Mouse (Mus musculus) forebrain, embryonic 12.5 days (tissue): ENCODE data around the gene Gramd1b. TPM values are rescaled to one million over a fixed set of nuclear protein-coding genes. Genes with fewer than 3 reads are reported as not detected.
"Not testable (repeated sequence)": the region's sequence is repeated elsewhere in the genome, so short reads cannot be mapped to it uniquely, and the experiment has no call there.

Experiments
- ATAC-seq: fragments of 200-750 bp; cut with Nextera tagmentation; 2 replicates; pipeline ENCODE4 v1.8.0; 2017; ENCODE audit warnings: moderate TSS enrichment; ENCODE audit not compliant: low FRiP score
- H3K27ac ChIP-seq: fragments of 300-500 bp; sonication (generic); 2 replicates; pipeline ENCODE4 v1.5.1; 2016; ENCODE audit warnings: mild to moderate bottlenecking
- H3K27me3 ChIP-seq: fragments of 300-500 bp; sonication (generic); 2 replicates; pipeline ENCODE4 v1.6.1; 2016; ENCODE audit warnings: mild to moderate bottlenecking
- H3K36me3 ChIP-seq: fragments of 300-500 bp; sonication (generic); replicated peaks from 2 replicates; pipeline ENCODE4 v1.6.1; 2016; ENCODE audit warnings: mild to moderate bottlenecking
- H3K4me1 ChIP-seq: fragments of 300-500 bp; sonication (generic); 2 replicates; pipeline ENCODE4 v1.6.1; 2016
- H3K4me2 ChIP-seq: fragments of 300-500 bp; sonication (generic); 2 replicates; pipeline ENCODE4 v1.6.1; 2016; ENCODE audit warnings: mild to moderate bottlenecking, moderate library complexity
- H3K4me3 ChIP-seq: fragments of 300-500 bp; sonication (generic); replicated peaks from 2 replicates; pipeline ENCODE4 v1.5.1; 2016; ENCODE audit warnings: mild to moderate bottlenecking
- H3K9ac ChIP-seq: fragments of 300-500 bp; sonication (generic); 2 replicates; pipeline ENCODE4 v1.6.1; 2016; ENCODE audit warnings: mild to moderate bottlenecking
- H3K9me3 ChIP-seq: fragments of 300-500 bp; sonication (generic); 2 replicates; pipeline ENCODE4 v1.6.1; 2016
- WGBS: fragments of 180-500 bp; shearing (Covaris S2); methylation state at CpG from one replicate; pipeline ENCODE4 v1.1.7; 2016; 5-methylcytosine and 5-hydroxymethylcytosine counted together
- polyA plus RNA-seq: library from polyadenylated mRNA; unstranded; fragments of >200 nt; fragmentation: Nextera tagmentation; extraction: Ambion mirVana; gene quantifications from 2 replicates; pipeline ENCODE4 v1.2.1, GENCODE M21; 2016

Gramd1b gene
- polyA plus RNA-seq, 1 experiment from 2014 or later = 4.6 TPM

DNA sequence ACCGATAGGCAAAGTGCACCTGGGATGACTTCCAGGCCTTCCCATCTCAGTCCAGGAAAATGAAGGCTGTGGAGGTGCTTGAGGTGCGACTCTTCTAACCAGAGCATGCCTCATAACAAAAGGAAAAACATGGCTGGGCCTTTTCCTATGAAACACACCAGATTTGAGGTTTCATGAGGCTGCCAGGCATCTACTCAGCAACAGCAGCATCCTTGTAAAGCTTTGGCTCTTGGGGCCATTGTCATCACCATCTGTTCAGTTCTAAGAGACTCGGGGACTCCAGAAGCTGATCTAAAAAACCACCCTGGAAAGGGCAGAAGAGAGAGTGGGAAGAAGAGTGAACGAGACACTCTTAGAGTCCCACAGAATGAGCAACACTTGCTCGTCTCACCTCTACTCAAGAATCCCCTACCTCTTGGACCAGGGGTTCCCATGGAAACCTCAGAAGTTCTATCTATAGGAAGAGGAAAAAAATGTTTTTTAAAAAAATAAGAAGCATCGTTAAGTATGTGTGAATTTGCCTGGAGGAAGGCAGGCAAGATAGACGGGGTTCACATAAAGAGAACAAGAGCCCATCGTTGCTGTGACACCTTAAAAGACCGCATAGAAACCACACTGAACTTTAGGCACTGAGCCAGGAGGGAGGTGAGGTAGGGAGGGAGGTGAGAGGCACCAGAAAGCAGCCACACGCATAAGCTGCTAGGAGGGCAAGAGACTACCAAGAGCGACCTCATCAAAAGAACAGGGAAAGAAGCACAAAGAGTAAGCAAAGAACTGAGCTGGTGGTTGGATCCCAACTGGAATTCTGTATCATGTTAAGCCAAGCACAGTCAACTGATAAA is 25.5 kb downstream of the Gramd1b start:
- H3K9me3 ChIP-seq = no peaks in the 10 kb centered on the region
- H3K4me1 ChIP-seq = no peaks in the 10 kb centered on the region
- H3K36me3 ChIP-seq = no peaks in the 10 kb centered on the region
- WGBS = 66% methylated on average over 11 of the region's 11 CpGs
- no peak for ATAC-seq
- H3K27ac ChIP-seq = no peak overlapping the region
- no peaks in the 10 kb centered on the region for H3K27me3 ChIP-seq
- H3K4me3 ChIP-seq = no peak overlapping the region
- no peak overlapping the region for H3K9ac ChIP-seq
- no peak overlapping the region for H3K4me2 ChIP-seq

DNA sequence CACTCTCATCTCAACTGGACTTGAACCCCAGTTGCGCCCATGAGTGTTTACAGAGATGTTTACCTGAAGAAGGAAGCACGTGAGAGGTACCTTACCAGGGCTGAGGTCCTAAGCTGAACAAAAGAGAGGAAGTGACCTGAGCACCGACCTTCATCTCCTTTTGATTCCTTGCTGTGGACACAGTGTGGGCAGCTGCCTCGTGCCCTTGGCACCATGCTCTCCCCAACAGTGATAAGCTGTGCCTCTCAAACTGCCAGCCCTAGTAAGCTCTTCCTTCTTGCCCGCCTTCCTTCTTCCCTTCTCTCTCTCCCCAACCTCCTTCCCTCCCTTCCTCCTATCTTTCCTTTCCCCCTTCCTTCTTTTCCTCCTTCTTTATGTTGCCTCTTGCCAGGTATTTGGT is 26.3 kb downstream of the Gramd1b start:
- WGBS = 88% methylated on average over 5 of the region's 5 CpGs
- ATAC-seq = no peak

DNA sequence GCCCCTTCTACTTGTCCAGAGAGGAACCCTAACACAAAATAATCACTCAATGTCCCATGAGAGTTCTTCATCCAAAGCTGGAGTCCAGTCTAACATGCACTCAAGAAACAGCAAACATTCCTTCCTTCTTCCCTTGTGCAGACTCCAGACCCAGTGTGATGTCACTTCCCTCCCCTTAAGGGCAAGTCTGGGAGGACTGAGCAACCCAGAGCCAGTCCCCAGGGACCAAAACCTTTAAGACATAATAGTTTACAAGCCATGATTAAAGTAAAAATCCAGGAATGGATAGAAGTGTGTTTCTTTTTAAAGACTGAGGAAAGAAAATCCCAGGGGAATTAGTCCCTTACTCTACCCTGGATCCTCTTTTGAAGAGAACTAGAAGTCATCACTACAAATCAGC is 30.5 kb downstream of the Gramd1b start:
- ATAC-seq = no peak
- Histone ChIP-seq H3K27ac (no peak overlapping the region), H3K9ac (no peak overlapping the region), H3K4me2 (no peak overlapping the region), H3K9me3 (no peaks in the 10 kb centered on the region), H3K4me3 (no peak overlapping the region), H3K4me1 (no peaks in the 10 kb centered on the region), H3K27me3 (no peaks in the 10 kb centered on the region), H3K36me3 (no peaks in the 10 kb centered on the region)

More for the DNA sequence above, 26.3 kb downstream of the Gramd1b start:
- Histone ChIP-seq H3K9me3 (no peaks in the 10 kb centered on the region), H3K27ac (no peak overlapping the region), H3K27me3 (no peaks in the 10 kb centered on the region), H3K36me3 (no peaks in the 10 kb centered on the region), H3K9ac (no peak overlapping the region), H3K4me3 (no peak overlapping the region), H3K4me2 (no peak overlapping the region), H3K4me1 (no peaks in the 10 kb centered on the region)

DNA sequence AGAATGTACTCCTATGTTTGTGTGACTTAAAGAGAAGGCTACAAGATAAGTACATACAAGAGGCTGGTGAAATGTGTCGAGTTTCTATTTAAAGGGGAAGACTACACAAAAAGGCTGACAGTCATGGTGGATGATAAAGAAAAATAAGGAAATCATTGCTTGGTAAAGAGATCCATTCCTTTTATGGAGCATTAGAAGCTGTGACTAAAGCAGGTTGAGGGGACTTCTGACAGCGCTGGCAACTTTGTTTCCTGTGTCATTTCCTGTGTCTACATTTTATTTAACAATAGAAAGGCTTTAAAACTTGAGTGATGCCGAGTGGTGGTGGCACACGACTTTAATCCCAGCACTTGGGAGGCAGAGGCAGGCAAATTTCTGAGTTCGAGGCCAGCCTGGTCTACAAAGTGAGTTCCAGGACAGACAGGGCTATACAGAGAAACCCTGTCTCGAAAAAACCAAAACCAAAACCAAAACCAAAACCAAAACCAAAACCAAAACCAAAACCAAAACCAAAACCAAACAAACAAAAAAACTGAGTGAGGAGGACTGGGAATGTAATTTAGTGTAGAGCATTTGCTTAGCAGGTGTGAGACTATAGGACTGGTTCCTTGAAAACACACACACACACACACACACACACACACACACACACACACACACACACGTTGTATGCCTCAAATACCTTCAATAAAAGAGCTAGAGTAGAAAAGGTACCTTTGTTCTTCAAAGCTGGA is 48.7 kb downstream of the Gramd1b start:
- not testable (repeated sequence) for H3K27me3 ChIP-seq, H3K9me3 ChIP-seq, H3K4me1 ChIP-seq, H3K27ac ChIP-seq, H3K36me3 ChIP-seq, H3K4me3 ChIP-seq, H3K4me2 ChIP-seq, H3K9ac ChIP-seq, ATAC-seq
- WGBS = 76% methylated on average over 7 of the region's 7 CpGs

DNA sequence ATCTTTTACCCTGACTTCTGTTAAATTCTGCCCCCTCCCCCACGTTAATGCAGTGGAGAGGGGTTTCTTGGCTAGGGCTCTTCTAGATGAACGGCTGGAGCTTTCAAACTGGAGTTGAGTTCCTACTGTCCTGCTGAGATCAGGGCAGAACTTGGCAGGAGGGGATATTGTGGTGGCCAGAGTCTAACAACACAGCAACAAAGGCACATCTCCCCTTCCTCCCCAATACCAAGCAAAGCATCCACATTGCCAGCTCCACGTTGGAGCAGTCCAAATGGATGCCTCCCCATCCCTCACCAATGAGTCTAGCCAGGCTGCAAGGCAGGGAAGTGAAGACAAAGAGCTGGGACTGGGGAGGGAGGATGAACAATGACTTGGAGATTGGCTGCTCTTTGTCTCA is 49.9 kb downstream of the Gramd1b start:
- Histone ChIP-seq H3K36me3 (no peaks in the 10 kb centered on the region), H3K27ac (no peak overlapping the region), H3K4me3 (no peak overlapping the region), H3K9ac (no peak overlapping the region), H3K27me3 (no peaks in the 10 kb centered on the region), H3K4me2 (no peak overlapping the region), H3K9me3 (no peaks in the 10 kb centered on the region), H3K4me1 (no peaks in the 10 kb centered on the region)
- WGBS = 80% methylated on average over 3 of the region's 3 CpGs
- no peak for ATAC-seq

DNA sequence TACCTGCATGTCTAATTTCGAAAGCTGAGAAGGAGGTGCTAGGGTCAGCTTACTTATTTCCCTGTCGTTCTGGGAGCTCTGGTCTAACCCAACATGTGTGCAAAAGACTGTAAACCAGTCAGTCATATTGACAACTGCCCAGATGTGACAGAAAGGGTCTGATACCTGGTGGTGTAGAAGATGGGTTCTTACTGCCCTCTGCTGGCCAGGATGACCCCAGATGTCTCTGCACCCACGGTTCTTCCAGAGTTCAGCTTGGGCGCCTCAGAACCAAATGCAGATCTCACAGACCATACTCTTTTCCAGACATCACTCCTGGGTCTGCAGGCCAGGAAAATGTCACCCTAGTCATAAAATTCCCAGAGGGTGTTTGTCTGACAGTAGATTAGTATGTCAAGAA is 51.9 kb downstream of the Gramd1b start:
- no peak overlapping the region for H3K27ac ChIP-seq
- no peaks in the 10 kb centered on the region for H3K27me3 ChIP-seq
- no peaks in the 10 kb centered on the region for H3K36me3 ChIP-seq
- no peak for ATAC-seq
- no peak overlapping the region for H3K9ac ChIP-seq
- H3K4me1 ChIP-seq = no peaks in the 10 kb centered on the region
- 52% methylated on average over 4 of the region's 4 CpGs for WGBS
- H3K4me2 ChIP-seq = no peak overlapping the region
- H3K9me3 ChIP-seq = no peaks in the 10 kb centered on the region
- H3K4me3 ChIP-seq = no peak overlapping the region

GRCm38 (mm10) chr9:40478146-40478900 is 52.9 kb downstream of the Gramd1b start:
- WGBS = 84% methylated on average over 9 of the region's 9 CpGs
- Histone ChIP-seq H3K4me2 (no peak overlapping the region), H3K9me3 (no peaks in the 10 kb centered on the region), H3K4me3 (no peak overlapping the region), H3K27me3 (no peaks in the 10 kb centered on the region), H3K36me3 (no peaks in the 10 kb centered on the region), H3K4me1 (no peaks in the 10 kb centered on the region), H3K27ac (no peak overlapping the region), H3K9ac (no peak overlapping the region)
- no peak for ATAC-seq

- Histone ChIP-seq H3K9me3 (no peaks in the 10 kb centered on the region), H3K4me3 (no peak overlapping the region), H3K4me1 (no peaks in the 10 kb centered on the region), H3K4me2 (no peak overlapping the region), H3K27ac (no peak overlapping the region), H3K9ac (no peak overlapping the region), H3K27me3 (no peaks in the 10 kb centered on the region), H3K36me3 (no peaks in the 10 kb centered on the region)
- 91% methylated on average over 2 of the region's 2 CpGs for WGBS
- no peak for ATAC-seq
Observed at GRCm38 (mm10) chr9:40477611-40478010, 53.6 kb downstream of the Gramd1b start.

- Histone ChIP-seq H3K9me3 (no peaks in the 10 kb centered on the region), H3K4me2 (no peak overlapping the region), H3K27ac (no peak overlapping the region), H3K4me1 (no peaks in the 10 kb centered on the region), H3K27me3 (no peaks in the 10 kb centered on the region), H3K4me3 (no peak overlapping the region), H3K36me3 (no peaks in the 10 kb centered on the region), H3K9ac (no peak overlapping the region)
- no peak for ATAC-seq
- WGBS = 91% methylated on average over 11 of the region's 11 CpGs
Observed at GRCm38 (mm10) chr9:40476098-40476497, 55.1 kb downstream of the Gramd1b start.

DNA sequence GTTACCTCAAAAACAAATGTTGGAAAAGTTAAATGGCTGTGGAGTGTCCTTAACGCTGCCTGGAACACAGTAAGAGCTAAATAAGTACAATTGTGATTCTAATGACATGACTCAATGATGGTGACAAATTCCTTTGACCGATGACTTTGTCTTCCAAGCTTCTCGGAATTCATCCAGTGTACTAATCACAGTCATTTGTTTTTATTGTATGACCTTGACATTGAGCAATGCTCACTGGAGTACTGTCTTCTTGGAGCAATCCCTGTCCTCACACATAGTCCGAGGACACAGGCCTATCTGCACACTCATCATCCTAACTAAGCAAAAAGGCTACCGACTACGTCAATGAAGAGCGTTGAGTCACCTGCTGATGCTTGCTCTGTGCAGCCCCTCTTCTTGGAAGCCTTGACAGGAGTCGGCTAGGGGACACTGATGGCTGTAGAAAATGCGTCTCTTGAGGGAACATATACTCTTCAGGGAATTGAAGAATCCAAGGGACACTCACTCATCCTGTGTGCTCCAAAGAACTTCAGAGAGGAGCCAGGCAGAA is 58.1 kb downstream of the Gramd1b start:
- WGBS = 95% methylated on average over 9 of the region's 9 CpGs
- ATAC-seq = no peak
- H3K4me1 ChIP-seq = no peaks in the 10 kb centered on the region
- no peak overlapping the region for H3K4me2 ChIP-seq
- no peaks in the 10 kb centered on the region for H3K9me3 ChIP-seq
- no peaks in the 10 kb centered on the region for H3K36me3 ChIP-seq
- no peak overlapping the region for H3K9ac ChIP-seq
- H3K27me3 ChIP-seq = no peaks in the 10 kb centered on the region
- no peak overlapping the region for H3K27ac ChIP-seq
- no peak overlapping the region for H3K4me3 ChIP-seq

DNA sequence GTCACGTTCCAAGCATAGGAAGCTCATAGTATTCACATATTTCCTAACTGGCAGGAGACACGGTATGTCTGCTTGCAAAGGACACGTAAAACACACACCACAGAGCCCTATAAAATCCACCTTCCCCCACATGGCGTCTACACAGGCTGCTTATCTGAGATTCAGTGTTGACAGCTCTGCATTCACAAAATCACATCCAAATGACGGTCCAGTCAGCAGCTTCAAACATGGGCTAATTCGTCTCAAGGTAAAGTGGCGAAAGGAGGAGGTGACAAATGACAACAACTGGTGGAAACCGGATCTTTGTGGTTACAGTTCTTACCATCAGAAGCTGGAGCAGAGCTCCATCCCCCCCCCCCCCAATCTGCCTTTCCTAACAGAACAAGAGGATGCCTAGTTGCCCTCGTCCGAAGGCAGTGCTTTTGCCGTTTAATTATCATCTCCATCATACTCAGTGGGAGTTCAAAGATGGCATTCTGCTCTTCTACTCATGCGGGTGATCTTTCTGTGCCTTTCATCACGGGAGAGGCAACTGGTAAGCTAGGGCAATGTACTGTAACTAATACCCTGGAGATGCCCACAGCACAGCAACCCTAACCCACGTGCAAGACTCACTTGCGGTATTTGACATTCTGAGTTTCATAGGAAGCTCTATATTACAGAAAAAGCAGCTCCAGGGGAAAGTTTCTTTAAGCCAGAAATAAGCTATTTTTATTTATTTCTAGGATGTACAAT is 61.6 kb downstream of the Gramd1b start:
- no peaks in the 10 kb centered on the region for H3K36me3 ChIP-seq
- H3K27ac ChIP-seq = no peak overlapping the region
- no peak overlapping the region for H3K9ac ChIP-seq
- H3K27me3 ChIP-seq = 0 out of 2 replicates have a peak, but pooled peaks cover 3% of the 10 kb centered on the region
- 76% methylated on average over 15 of the region's 15 CpGs for WGBS
- H3K9me3 ChIP-seq = no peaks in the 10 kb centered on the region
- no peak overlapping the region for H3K4me3 ChIP-seq
- no peak for ATAC-seq
- no peaks in the 10 kb centered on the region for H3K4me1 ChIP-seq
- H3K4me2 ChIP-seq = no peak overlapping the region

DNA sequence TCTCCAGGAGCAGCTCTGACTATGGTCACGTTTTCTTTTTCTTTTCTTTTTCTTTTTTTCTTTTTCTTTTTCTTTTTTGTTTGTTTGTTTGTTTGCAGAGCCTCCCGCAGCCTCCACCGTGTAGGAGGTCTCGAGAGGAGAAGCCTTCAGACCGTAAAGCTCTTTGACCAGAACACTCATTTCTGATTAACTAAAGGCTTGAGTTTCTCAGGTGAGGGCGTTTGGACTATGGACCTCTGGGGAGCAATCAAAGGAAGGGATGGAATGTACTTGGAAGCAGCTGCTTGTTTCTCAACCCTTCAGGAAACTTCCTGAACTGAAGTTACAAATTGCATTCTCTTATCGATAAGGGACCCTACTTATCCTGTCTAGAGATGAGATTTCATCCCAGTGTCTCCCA is 64.4 kb downstream of the Gramd1b start:
- WGBS = 83% methylated on average over 7 of the region's 7 CpGs
- H3K27ac ChIP-seq = no peak overlapping the region
- H3K4me1 ChIP-seq = peaks cover 7% of the 10 kb centered on the region; the same call in 1 of the 2 replicates
- no peak overlapping the region for H3K4me2 ChIP-seq
- no peak overlapping the region for H3K4me3 ChIP-seq
- no peaks in the 10 kb centered on the region for H3K9me3 ChIP-seq
- H3K27me3 ChIP-seq = 0 out of 2 replicates have a peak, but pooled peaks cover 3% of the 10 kb centered on the region
- no peak overlapping the region for H3K9ac ChIP-seq
- no peak for ATAC-seq
- no peaks in the 10 kb centered on the region for H3K36me3 ChIP-seq
